Mouse (Mus musculus) CD4-positive helper T cell, adult 2 months (primary cell): Measurements from ENCODE around the gene Tekt1.
A peak's percentile ranks its signal among the peaks of the same experiment; 100 is the strongest.
"Not testable (repeated sequence)": the region's sequence is repeated elsewhere in the genome, so short reads cannot be mapped to it uniquely, and the experiment has no call there.

Source experiments
- DNase-seq: peaks from one replicate; pipeline ENCODE4 v3.0.0-alpha.2; 2012; ENCODE audit warnings: low read depth, missing footprints, low spot score

Gene Tekt1

DNA sequence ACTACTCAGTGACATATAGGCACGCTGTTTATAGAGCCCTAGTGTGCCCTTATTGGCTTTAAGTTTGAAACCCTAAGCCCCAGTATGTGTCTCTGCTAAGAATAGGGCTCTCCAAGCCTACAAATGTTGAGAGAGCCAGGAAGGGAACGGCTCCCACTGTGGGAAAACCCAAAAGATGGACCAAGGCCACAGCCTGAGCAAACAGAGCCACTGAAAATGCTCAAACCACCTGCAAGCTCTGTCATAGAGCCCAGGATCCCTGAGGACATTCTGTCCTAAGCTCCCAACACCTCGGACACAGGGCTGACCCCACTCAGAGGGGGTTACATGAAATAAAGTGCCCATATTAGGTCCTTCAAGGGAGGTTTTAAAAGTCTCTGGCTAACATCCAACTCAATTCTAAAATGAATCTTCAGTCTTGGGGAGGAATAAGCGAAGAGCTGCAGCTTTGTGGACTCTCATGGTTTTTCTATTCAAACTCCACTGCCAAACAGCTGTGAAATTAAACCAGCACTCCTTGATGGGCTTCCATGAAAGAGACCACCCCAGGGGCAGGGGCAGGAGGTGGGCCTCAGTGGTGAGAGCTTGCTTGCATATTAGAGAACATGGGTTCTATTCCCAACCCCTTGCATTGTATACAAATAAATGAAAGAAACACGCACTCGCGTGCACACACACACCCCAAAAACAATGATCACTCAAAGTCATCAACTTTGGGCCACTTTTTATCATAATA, 27.3 kb upstream of the Tekt1 start:
- no peak for DNase-seq

DNA sequence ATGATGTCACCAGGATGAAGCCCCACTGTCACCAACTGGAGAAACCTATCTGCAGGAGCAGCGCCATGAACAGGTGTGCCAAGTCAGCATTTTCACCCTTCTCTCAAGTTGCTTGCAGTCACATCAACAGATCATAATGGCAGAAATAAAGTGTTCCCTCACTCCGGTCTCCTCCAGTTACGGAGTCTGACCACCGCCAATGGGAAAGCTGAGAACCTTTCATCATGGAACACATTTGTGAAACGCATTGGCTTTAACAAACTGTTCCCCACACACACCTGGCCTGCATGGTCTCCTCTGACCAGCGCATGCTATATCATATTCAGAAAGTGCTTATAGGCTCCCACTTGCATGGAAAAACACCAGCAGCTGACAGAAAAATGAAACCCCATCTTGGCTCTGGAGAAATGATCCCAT, 25.9 kb upstream of the Tekt1 start:
- no peak for DNase-seq

DNA sequence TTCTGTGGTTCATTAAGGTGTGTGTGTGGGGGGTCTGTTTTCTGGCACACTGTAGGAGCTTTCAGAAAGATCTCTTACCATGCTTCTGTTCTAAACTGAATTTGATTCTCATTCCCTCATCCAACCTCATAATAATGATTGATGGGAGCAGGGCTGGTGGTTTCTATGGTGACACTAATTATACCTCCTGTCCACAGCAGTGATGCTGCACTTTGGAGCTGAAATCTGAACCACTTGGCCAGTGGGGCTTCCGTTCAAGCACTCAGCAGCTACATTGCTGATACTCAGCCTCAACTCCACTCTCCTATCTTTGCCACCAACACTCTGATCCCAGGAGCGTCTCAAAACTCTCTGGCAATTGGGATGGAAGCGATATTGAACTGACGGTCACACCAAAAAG, 17.1 kb upstream of the Tekt1 start:
- DNase-seq = no peak

DNA sequence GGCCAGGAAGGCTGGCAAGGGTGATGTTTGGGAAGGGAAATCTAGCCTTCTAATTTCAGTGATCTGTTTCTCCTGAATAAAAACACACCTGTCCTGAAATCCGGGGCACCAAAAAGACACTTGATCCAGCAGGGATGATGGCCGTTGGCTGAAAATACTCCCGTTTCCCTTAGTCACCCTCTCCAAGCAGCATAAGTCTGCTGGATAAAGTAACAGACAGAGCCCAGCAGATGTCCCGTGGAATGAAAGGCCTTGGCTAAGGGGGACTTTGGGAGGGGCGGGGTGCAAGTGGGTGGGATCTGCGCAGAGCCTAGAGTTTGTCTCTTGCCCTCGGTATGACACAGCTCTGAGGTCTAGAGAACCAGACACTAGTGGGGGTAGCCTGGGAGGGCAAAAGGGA, 16.0 kb upstream of the Tekt1 start:
- no peak for DNase-seq

DNA sequence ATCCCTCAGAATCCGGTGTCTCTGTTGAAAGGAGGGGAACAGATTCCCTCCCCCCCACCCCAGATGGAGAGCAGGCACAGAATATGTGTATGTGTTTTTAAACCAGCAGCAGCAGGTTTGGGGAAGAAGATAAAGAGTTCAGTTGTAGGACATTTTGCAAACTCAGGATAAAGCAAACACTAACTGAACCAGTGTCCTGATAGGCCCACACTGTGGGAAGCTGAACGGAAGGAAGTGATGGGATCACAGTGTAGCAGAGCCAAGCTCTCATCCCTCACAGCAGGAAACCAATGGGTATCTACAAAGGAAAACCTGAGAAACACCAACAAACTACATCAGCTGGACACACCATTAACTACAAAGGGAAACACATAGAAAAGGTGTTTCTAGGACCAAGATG, 14.3 kb upstream of the Tekt1 start:
- no peak for DNase-seq

DNA sequence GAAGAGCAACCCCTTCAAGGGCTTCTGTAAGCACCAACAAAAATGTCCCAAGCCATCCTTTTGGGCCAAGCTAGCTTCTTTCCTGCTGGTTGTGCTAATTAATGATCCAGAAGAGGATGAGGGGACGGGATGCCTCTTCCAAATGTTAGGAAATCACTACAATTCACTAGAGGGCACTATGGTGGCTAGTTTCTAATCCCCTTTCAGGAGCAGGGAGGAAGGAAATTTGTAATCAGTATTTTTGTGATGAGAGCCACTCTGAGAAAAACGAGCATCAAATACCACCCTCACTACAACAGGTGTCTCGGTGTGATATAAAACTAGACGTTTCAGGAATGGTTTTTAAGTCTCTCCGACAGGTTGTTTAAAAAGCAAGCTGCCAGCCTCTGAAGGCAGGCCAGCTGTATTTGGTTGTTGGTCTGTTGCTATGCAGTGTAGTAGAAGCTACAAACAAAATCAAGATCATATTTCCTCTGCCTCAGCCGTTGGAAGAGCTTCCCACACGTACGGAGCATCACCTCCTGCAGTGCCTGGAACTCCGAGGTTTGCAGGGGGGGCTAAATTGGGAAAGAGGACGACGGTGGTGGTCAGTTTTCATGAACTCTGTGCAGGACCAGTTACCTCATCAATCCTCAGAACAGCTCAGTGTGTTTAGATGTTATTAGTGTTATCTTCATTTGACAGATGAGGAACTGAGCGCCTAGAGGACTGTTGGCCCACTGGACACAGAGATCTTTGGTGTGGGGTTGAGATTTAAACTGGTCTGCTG, 7.8 kb upstream of the Tekt1 start:
- DNase-seq = no peak

DNA sequence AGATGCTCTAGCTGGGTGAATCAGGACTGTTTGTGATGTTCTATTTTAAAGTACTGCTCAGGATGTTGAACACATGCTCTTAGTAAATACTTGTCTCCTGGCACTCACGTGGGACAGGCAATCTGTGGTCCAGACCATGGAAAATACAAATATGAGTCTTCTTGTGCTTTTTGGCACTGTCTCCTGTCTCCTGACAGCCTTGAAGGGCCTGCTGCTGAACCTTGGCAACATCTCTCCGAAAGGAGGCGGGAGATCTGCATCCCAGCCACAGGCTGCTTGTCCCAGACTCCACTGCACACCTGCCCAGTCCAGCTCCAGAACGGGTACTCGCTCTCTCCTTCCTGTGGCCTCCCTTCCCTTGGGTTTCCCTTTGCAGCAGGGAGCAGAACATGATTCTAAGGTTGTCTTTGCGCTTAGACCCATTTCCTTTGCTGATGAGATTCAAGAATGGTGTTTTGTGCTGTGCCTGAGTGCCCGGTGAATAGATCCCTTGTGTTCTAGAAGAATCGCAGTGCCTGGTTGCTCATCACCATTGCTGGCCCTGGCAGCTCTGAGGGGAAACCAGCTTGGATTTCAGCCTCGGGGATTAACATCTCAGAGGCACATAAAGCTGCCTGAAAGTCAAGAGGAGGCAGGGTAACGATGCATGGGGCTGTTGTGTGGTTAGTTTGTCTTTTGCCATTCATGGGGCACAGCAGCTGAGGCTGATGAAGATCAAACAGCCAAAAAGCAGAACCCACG, 5.9 kb upstream of the Tekt1 start:
- no peak for DNase-seq

DNA sequence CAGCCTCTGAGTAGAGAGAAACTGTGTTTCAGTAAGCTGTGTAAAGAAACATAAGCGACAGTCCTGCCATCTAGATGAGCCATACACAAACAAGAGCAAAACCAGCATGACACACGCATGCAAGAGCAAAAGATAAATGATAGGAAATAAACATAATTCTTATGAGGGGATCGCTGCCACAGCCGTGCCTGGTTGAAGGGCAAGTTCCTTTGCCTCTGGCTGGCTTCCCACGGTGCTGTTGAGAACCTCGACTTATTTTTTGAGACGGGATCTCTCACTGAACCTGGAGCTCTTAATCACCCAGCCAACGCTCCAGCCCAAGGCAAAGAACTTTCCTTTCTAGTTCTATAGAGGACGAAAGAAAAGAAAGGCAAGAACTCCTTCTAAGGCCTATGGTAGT, 3.9 kb upstream of the Tekt1 start:
- no peak for DNase-seq

DNA sequence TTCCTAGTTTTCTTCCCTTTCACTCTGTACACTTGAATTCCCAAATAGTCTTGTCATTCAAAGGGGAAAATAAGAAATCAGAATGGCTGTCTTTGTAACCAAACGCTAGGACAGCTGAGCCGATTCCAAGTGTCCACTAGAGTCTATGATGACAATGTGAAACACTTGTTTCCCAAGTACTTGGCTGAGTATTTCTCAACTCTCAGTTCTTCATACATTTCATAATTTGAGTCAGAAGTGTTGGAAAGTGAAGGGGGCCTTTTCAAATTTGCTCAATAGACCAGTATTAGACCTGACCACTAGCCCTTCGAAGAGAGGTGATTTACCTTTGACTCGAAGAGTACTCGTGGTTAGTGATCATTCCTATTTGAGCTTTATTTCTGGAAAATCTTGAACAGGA, 2.3 kb upstream of the Tekt1 start:
- no peak for DNase-seq

DNA sequence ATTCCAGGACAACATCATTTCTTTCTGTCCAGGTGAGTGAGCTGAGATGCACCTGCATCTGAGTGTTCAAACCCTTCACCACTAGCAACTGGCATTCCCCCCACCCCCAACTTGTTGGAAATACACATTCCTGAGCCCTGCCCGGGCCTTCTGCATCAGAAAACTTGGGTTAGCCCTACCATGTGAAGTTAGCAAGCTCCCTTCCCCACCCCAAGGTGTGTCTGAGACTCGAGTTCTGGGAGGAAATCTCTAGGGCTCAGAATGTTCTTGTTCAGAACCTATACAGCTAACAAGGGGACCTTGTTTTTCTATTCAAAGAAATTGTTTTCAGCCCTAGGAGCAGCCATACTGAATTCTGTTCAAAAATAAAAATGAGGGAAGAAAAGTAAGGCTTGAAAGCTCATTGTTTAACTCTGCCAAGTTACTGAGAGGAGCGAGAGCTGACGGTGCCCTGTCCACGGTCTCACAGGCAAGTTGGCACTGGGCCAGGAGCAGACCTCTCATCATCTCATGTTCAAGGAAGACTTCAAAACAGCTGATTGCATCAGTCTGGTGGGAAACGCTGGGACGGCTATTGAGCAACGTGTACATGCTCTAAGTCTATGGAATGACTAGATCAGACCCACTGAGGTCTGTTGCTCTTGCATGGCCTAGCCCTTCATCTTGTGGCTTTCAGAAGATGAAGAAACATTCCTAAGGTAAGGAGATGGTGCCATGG, 1.4 kb upstream of the Tekt1 start:
- no peak for DNase-seq

DNA sequence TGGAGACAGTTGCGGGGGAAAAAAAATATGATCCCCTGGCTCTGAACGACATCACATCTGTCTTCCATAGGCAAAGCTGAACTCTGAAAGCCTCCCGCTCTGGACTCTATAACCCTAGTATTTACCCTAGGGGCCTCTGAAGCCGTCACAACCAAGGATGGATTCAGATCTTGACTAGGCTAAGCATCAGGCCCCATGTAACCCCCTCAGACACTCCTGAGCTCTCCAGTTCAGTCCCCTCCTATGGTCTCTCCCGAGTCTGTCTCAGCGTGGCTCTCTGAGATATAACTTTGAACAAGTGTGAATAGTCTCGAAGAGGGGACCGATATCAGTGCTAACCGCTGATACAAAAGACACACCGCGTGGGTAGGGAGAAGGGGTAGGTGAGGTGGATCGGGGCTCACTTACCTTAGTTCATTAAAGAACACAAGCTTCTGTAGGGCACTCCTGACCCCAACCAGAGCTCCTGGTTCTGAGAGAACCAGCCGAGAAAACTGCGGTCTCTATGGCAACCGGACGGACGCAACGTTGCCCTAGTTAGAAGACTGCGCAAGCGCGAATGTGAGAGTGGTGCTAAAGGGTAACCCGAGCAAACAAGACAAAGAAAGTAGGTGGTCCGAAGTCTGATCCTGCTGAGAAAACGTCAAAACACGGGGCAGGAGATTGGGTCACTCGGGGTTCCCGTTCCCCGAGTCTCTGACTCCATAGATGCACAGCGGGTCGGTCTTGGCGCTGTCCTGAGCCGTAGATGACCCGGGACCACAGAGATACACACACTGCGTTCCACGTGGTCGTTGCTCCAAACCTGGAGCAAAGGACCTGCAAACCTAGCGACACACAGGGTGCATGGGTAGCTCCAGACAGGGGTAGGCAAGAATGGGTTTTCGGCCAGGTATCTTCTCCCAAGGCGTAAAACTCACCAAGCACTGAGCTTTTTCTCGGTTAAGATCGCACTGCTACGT, 576 bp downstream of the Tekt1 start:
- DNase-seq = peak; percentile 15

DNA sequence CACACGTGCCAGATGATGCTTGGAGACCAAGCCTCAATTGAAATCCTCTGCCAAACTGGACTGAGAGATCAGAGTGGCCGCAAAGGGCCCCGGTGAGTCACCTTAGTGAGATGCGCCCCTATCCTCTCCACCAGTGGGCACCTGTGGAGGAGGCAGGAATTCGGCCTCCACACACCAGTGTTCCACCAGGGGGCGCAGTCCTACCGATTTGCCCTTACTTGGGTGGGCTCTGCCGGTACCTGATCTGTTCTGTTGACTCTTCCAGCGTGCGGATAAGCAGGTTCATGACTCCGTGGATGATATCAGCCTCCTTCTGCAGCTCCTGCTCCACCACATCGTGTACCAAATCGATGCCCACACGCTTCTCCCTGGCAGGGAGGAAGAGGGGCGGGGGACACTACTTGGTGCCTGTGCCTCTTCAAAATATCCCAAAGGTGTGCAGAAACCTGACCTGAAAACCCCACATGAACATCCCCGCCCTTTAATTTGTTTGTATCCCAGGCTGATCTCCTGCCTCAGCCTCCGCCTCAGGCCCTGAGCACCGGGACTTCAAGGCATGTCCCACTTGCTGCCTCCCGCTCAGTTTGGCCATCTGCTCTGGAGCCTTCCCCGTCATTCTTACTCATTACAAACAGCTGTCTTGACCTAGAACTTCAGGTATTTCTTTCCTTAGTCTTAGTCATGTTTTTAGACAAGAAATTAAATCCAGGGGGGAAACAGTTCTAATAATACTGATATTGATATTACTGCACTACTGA, 7.1 kb downstream of the Tekt1 start:
- DNase-seq = peak; percentile 37

DNA sequence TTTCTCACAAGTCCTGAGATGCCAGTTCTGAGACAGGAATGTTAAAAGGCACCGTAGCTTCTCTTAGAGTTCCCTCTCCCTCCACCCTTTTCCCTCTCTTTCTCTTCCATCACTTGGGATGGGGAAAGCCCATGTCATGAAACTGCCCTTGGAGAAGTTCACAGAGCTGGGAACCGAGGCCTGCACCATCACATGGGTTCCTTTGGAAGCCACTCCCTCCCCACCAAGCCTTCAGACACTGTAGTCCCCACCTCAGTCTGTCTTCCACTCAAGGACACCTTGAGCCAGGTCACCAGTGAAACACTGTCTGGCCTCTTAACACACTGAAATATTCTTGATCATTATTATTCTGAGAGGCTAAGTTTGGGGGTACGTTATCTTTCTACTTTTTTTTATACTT, 9.1 kb downstream of the Tekt1 start:
- no peak for DNase-seq

DNA sequence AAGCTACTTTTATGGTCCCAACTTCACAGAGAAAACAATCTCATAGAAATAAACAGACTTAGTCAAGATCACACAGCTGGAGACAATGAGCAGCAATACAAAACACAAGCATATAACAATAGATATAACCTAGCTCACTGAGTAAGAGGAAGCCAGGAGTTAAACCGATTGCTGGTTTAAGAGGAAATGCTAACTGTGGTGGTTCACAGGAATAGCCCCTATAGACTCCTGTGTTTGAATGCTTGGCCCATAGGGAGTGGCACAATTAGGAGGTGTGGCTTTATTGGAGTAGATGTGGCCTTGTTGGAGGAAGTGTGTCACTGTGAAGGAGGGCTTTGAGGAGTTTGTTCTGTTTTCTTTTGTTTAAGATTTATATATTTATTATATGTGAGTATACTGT, 10.0 kb downstream of the Tekt1 start:
- DNase-seq = no peak

DNA sequence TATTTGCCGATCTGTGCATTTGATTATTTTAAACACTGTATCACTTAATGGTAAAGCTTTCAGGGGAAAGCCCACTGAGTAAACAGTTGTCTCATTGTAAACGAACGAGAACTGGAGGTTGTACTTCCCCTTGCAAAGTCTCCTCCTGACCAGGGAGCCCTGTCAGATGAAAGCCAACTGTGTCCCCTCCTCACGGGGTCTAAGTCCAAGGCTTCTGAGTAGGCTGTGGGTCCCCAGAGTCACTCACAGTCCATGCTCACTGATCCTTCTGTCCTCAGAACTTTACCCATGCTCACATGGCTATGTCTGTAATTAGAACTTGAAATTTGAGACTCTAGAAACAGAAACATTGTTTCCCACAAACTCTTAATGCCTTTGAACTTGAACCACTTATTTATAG, 12.6 kb downstream of the Tekt1 start:
- DNase-seq = no peak

DNA sequence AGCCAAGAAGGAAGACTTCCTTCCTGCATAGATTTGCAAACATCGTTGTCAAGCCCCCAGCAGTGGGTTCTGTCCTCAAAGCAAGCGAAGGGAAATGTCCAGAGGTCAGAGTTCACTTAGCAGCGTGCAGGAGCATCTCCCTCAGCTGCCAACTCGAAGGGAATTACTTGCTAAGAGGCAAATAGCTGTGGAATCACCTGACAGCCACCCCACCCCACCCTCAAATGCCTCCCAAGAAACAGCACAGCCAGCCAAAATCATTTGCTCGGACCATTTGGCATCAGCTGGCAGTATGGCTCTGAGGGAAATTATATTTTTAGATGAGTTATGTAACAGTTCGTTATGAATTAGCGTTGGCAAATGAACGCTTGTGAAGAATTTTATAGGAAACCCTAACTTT, 13.2 kb downstream of the Tekt1 start:
- no peak for DNase-seq

DNA sequence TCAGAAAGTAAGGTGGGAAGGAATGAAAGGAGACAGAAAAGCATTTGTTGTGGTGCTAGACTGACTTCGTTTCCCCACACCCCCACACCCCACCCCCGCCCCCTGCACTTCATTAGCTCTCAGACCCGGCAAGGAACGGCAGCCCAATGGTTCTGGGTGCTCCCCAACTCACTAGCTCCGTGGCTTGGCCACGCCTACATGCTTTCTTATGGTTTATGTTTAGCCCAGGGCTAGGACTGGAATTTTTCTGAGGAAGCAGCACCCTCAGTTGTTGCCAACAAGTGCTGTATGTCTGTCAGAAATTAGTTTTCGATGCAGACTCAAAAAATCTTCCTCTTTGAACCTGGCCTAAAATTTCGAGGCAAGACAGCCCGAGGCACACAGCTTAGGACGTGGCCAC, 13.7 kb downstream of the Tekt1 start:
- no peak for DNase-seq

DNA sequence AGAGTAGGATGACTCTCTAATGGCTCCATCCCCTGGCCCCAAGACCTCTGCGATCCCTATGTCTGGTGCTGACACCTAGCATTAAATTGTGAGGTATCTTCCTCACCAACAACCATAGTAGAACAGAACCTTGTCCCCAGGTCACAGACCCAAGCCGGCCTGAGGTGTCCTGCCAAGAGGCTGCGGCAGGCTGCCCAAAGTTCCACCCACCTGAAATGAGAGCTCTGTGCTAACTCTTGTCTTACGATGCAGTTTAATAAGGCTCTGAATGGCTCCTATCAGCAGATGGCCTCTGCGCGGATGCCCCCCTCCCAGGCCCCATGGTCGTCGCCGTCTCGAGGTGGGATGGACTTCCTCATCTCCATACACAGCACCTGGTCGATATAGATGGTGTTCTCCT, 17.8 kb downstream of the Tekt1 start:
- no peak for DNase-seq

DNA sequence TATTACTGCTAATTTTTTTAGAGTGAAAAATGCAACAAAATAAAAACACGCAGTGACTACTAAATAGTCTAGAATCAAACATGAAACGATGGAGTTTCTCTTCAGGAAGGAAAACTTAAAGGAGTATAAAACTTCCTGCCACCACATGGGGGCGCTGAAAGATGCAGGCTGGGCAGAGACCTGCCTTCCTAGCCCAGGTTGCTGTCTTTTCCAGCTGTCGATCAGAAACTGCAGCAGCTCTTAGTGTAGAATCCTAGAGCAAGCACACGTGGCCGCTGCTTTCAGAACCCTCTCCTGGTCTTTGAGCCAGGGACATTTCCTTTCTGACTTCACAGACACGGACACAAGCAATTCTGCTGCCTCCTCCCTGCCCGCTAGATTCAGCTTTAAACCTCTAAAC, 18.3 kb downstream of the Tekt1 start:
- peak; percentile 12 for DNase-seq

DNA sequence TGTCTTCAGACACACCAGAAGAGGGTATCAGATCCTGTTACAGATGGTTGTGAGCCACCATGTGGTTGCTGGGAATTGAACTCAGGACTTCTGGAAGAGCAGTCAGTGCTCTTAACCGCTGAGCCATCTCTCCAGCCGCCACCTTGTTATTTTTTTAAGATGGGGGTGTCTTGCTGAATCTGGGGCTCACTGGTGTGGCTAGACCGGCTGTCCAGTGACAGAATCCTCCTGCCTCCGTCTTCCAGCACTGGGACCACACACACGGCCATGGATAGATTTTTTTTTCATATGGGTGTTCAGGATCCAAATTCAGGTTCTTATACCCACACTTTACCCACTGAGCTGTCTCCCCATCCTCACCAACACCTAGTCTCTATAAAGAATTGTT, 19.0 kb downstream of the Tekt1 start:
- DNase-seq = not testable (repeated sequence)
